Mouse (Mus musculus): ENCODE measurements at regions not wholly inside any gene's neighbourhood (a gene's known extent, or its start where the extent isn't known, plus 50 kb on each side); places are given as distances from the start of the nearest gene placed in this dataset.

GRCm38 (mm10) chr7:114912109-114912508, 168.6 kb downstream of the Insc start:
- no peak for DNase-seq (ENCODE audit: low spot score in 2 of 2)

GRCm38 (mm10) chr7:114922155-114922554, 178.7 kb downstream of the Insc start:
- peak; percentile 12 to 52 for DNase-seq (ENCODE audit: low spot score in 2 of 2)

- DNase-seq (ENCODE audit: low spot score in 2 of 2), result no peak
These were observed 190.4 kb downstream of the Insc start for GRCm38 (mm10) chr7:114933861-114934260.

GRCm38 (mm10) chr7:114950759-114951158, 207.3 kb downstream of the Insc start:
- DNase-seq (ENCODE audit: low spot score in 2 of 2), result no peak

- no peak for DNase-seq (ENCODE audit: low spot score in 2 of 2)
These were observed 219.7 kb downstream of the Insc start for GRCm38 (mm10) chr7:114963206-114963605.

DNA sequence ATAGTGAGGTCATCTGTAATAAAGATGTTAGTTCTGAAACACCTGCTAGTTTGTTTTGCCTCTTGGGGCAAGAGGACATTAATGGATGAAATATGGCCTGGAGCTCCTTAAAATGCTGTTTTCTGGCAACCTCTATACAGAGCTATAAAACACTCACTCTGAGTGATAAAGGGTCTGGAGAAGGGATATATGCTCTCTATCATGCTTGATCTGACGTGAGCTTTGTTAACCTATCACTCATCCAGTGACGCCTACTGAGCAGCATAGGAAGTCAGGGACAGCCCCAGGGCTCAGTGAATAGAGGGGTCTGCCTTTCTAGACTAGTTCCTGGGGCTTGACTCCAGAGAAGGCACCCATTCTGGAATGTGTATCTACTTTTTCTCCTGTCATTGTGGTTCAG, 222.4 kb downstream of the Insc start:
- no peak for DNase-seq (ENCODE audit: low spot score in 2 of 2)

- no peak for DNase-seq (ENCODE audit: low spot score in 2 of 2)
These were observed 243.0 kb downstream of the Insc start for GRCm38 (mm10) chr7:114986481-114986880.

GRCm38 (mm10) chr7:114991255-114991654, 247.8 kb downstream of the Insc start:
- DNase-seq (ENCODE audit: low spot score in 2 of 2), result no peak

DNA sequence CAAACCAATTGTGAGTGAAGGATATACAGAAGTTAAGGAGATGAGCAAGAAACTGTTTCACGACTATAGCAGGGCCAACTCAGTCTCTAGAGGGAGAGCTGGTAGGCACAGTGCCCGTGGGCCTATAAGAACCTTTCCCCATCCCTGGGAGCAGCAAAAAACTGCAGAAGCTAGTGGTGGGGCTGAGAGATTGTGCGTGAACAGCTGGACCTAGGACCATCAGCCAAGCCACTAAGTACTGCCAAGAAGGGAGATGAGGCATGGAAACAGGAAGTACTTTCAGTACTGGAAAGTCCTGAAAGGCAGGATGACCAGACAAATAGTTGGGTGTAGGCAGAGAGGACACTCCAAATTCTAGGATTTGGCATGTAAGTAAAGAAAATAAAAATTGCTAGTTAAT, 248.9 kb downstream of the Insc start:
- DNase-seq (ENCODE audit: low spot score in 2 of 2), result no peak

DNA sequence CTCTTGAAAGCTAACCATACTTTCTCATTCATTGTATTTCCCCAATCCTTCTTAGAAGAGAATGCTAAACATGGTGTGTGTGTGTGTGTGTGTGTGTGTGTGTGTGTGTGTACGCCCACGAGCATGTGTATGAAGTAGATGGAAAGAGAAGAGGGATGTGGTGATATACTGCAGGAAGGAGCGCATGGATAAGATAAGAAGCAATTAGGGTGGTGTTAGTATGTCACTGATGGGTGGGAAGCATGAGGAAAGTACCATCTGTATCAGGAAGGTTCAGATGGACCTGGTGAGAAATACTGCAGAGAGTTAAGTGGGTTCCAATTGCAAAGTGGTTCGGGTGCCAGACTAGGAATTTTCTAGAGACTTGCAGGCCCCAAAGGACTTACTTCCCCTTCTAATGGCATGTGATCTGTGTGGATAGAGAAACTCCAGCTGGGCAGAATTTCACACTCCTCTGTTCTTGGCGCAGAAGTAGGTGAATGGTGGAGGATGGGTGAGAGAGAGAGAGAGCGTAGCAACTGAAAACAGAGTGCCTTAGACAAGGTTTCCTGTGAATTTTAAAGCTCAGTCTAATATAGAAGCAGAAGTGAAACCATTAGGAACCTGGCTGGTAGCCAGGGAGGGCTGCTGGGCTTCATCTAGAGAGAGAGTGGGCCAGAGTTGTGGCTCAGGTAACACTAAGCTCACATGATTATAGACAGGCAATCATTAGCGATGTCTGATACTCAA, 257.5 kb downstream of the Insc start:
- DNase-seq (ENCODE audit: low spot score in 2 of 2), result peak in 1 of 2 experiments; percentile 37

- DNase-seq (ENCODE audit: low spot score in 2 of 2), result no peak
These were observed 270.9 kb downstream of the Insc start for GRCm38 (mm10) chr7:115014253-115014998.

- DNase-seq (ENCODE audit: low spot score in 2 of 2), result no peak
These were observed 276.0 kb downstream of the Insc start for GRCm38 (mm10) chr7:115019369-115019958.

GRCm38 (mm10) chr7:115020023-115020422, 276.5 kb downstream of the Insc start:
- peak in 1 of 2 experiments; percentile 4 for DNase-seq (ENCODE audit: low spot score in 2 of 2)

DNA sequence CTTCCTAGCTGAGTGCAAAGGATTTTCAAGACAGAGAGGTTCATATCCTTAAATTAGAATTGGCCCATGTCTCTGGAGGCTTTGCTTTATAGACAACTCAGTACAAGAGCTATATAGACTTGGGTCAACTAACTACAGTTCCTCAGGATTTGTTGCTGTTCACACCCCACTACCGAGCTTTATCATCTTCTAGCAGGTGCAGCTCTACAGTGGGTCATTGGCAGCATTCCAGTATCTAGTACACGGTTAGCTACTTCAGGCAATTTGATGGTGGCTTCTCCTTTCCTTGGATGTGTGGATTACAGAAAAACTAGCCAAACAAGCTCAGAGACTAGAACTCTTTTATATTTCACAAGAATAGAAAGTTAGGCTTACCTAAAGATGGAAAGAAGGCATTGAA, 282.3 kb downstream of the Insc start:
- DNase-seq (ENCODE audit: low spot score in 2 of 2), result no peak

GRCm38 (mm10) chr7:115027685-115028084, 284.2 kb downstream of the Insc start:
- no peak for DNase-seq (ENCODE audit: low spot score in 2 of 2)

DNA sequence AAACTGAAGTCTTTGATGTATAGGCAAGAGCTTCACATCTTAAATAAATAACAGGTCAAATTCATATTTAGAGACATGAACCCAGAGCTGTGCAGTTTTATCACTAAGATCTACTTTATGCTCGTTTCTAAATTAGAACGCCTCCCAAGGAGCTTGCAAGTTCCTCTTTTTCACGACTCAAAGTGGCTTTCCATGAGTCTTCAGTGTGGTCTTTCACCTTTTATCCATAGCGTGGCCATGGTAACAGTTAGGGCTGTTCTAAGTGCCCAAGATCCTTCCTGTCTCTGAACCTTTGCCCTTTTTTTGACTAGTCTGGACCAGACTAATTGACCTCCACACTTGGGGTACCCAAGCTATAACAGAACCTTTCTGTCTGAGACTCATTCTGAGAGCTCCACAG, 290.5 kb downstream of the Insc start:
- DNase-seq (ENCODE audit: low spot score in 2 of 2), result no peak

DNA sequence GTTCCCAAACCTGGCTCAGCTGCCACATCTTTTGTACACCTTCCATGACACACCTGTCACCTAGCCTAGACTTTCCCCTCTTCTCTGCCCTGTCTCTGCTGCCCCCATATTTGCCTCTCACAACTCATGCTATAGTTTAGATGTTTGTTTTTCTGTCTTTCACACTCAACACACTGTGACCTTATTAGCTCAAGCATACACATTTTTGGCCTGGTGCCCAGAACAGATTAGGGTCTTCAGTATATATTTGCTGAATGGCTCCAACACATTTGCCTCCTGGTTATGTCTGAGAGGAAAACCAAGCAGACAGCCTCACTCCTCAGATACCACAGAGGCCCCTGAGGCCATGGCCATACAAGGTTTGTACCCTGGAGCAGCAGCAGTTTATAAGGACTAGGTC, 312.0 kb downstream of the Insc start:
- no peak for DNase-seq (ENCODE audit: low spot score in 2 of 2)

GRCm38 (mm10) chr7:115056992-115057645, 313.6 kb downstream of the Insc start:
- no peak for DNase-seq (ENCODE audit: low spot score in 2 of 2)

DNA sequence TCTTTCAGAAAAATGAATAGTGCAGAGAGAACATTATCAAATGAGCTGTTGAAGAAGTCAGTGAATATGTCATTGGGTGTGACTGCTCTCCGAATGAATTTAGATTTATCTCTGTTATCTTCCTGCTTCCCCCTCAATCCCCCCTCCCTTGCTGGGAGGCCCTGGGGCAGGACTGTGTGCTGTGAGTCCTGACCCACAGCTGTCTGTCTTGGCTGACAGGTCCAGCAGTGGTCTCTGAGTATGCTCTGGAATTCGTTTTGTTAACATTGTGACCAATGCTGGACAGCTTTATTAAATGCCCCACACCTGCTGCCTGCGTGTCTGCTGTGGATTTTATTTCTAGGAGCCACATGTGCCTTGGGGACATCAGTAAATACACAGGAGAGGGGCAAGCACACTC, 314.2 kb downstream of the Insc start:
- no peak for DNase-seq (ENCODE audit: low spot score in 2 of 2)

- DNase-seq (ENCODE audit: low spot score in 2 of 2), result no peak
These were observed 316.7 kb downstream of the Insc start for GRCm38 (mm10) chr7:115060171-115060570.

DNA sequence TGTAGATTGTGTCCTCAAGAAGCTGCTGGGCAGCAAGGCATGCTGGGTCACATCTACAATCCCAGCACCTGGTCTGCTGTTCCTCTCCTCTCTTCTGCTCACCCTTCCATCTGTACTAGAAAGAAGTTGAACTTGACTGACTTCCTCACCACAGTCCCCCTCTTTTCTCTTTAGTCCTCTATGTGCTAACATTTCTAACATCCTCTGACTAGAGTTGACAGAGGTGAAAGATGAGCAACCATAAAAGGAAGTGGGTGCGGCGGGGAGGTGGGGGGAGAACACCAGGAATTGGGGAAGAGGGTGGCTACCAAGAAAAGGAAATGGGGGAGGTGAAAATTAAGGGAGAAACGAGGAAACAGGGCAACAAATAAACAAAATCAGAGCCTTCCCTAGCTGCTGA, 319.3 kb downstream of the Insc start:
- no peak for DNase-seq (ENCODE audit: low spot score in 2 of 2)

- DNase-seq (ENCODE audit: low spot score in 2 of 2), result no peak
These were observed 324.1 kb downstream of the Insc start for GRCm38 (mm10) chr7:115067641-115068040.

All from spleen, postnatal 14 days (tissue).